Mouse (Mus musculus) brain, embryonic 14.5 days (tissue): ENCODE data around the gene Spata45.

Experiments
- CTCF ChIP-seq: fragments of 200-500 bp; IDR thresholded peaks from 2 replicates; pipeline ENCODE4 v1.5.1; 2012; ENCODE audit warnings: inconsistent platforms, mild to moderate bottlenecking, moderate library complexity, borderline replicate concordance; ENCODE audit not compliant: insufficient read depth, insufficient read length; ENCODE audit errors: extremely low read depth
- POLR2A ChIP-seq: fragments of 200-500 bp; IDR thresholded peaks from 2 replicates; pipeline ENCODE4 v1.6.1; 2012; ENCODE audit warnings: mild to moderate bottlenecking, inconsistent platforms, borderline replicate concordance; ENCODE audit not compliant: poor library complexity, insufficient read depth, insufficient read length, severe bottlenecking; ENCODE audit errors: extremely low read depth

DNA sequence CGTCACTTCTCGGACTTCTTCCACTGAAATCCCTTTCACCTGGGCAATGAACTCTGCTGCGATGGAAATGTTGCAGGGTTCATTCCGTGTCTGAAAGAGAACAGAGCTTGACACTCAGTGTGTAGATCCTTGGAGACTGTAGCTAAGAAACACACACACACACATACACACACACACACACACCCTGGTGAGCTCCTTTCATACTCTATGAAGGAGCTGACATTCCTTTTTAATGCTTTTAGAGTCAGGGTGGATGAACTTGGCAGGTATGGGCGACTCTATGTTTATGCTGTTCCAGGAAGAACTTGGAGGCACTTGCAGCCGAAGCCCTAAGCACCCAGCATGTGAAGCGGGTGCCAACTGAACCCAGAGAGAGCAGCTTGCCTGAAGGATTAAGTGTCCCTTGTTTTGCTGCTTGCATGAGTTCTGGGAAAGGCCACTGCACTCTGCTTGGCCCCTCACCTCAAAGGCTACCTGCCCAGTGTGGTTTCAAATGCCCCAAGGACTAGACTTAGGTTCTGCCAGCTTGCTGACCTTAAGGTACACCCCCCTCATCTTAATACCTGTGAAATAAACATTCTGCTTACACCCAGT lies 9.9 kb downstream of the Spata45 start:
- no peak for TF ChIP-seq POLR2A
- TF ChIP-seq CTCF: no peak
